Mouse (Mus musculus) T-helper 17 cell (primary cell): ENCODE measurements around the gene Fam129b.

ENCODE experiments used
- in situ Hi-C, 2 experiments: fragments of 300-600 bp; cut with MboI, MseI; formaldehyde crosslinking; loops; 1 replicate in 1 of 2; 2 replicates in 1 of 2; pipeline ENCODE4 v1.15.1; 2025; ENCODE audit warnings: high pct_unique_total_duplicates in 2 of 2

The Fam129b gene

DNA sequence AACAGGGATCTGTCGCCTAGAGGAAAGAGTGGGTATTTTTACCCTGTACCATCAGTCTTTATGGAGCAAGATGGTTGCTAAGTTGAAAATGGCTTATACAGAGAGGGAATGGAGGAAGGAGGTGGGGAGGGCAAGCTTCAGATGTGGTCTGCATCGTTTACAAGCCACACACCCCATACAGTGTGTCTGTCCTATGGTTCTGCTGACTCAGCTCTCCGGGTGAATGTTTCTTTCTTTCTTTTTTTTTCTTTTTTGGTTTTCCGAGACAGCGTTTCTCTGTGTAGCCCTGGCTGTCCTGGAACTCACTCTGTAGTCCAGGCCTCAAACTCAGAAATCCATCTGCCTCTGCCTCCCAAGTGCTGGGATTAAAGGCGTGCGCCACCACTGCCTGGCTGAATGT lies 45.3 kb downstream of the Fam129b start:
- in situ Hi-C loops: loop anchor here (10.0 kb wide), 1 partner anchor 56 kb away; no protein-coding TSS in a partner anchor

DNA sequence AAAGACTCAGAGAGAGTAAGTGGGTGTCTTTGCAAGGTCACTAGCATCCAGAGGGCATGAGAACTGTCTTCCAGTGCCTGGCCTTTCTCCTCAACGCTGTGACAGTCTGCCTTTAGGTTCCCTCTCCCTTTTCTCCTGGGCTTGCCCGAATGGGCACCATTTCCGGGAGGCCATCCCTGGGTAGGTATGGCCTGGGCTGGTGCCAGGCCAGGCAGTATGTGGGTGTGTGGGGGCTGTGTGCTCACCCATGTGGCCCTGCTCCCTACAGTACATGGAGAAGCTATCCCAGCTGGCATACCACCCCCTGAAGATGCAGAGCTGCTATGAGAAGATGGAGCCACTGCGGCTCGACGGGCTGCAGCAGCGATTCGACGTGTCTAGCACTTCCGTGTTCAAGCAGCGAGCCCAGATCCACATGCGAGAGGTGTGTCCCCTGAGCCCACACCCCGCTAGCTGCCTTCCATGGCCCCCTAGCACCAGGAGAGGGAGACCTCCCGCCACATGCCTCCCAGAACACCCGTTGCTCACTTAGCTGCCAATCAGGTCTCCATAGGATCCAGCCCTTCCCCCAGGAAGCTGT lies 46.0 kb downstream of the Fam129b start:
- in situ Hi-C loops: loop anchor here (10.0 kb wide), 1 partner anchor 57 kb away; no protein-coding TSS in a partner anchor

DNA sequence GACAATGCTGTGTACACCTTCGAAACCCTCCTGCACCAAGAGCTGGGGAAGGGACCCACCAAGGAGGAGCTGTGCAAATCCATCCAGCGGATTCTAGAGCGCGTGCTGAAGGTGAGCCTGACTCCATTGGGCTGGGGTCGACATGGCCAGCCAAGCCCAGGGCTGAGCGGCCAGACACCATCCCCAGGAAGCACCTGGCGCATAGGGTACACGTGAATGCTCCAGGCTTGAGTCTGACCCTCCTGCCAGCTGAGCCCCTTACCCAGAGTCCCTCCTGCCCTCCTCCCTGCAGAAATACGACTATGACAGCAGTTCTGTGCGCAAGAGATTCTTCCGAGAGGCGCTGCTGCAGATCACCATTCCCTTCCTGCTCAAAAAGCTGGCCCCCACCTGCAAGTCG lies 46.6 kb downstream of the Fam129b start:
- in situ Hi-C loops: loop anchor here (10.0 kb wide), 1 partner anchor 58 kb away; no protein-coding TSS in a partner anchor

DNA sequence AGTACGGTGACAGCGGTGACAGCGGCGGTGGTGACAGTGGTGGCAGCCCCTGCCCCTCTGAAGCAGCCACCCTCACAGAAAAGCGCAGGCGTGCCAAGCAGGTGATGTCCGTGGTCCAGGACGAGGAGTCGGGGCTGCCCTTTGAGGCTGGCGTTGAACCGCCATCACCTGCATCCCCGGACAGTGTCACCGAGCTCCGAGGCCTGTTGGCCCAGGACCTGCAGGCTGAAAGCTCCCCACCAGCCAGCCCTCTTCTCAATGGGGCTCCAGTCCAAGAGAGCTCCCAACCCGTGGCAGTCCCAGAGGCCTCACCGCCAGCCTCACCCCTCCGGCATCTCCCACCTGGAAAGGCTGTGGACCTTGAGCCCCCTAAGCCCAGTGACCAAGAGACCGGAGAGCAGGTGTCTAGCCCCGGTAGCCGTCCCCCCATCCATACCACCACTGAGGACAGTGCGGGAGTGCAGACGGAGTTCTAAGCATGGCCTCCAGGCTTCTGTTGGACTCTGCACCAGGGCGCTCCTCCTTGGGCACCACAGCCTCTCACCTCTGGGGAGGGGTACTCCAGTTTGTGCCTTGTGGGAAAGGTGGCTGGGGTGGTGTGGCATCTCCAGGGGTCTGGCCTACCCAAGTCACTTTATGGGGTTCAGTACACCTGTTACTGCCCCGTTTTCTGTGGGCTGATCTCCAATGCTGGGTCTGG lies 47.8 kb downstream of the Fam129b start:
- in situ Hi-C loops: loop anchor here (10.0 kb wide), 1 partner anchor 59 kb away; no protein-coding TSS in a partner anchor

DNA sequence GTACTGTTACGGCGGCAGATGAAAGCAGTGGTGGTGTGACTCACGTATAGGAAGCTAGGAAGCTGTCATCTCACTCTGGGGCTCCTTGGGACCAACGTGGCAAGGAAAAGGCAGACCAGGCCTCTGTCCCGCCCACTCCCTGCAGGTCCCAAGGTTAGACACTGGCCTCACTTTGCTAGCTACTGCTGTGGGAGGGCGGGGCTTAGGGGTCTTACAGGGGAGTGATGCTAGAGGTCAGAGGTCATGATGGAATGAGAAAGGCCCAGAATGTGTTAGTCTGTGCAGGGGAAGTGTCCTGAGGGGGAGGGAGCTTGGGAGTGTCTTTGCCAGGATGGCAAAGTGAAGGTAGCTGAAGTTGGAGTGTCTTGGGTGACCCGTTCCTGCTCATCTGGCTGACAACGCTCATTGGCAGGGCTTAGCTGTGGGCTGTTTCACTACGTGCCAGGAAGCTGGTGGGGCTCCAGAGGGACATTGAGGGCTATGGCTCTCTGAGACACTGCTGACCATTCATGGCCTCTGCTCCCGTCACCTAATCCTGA lies 48.5 kb downstream of the Fam129b start:
- in situ Hi-C loops: loop anchor here (10.0 kb wide), 1 partner anchor 60 kb away; no protein-coding TSS in a partner anchor

DNA sequence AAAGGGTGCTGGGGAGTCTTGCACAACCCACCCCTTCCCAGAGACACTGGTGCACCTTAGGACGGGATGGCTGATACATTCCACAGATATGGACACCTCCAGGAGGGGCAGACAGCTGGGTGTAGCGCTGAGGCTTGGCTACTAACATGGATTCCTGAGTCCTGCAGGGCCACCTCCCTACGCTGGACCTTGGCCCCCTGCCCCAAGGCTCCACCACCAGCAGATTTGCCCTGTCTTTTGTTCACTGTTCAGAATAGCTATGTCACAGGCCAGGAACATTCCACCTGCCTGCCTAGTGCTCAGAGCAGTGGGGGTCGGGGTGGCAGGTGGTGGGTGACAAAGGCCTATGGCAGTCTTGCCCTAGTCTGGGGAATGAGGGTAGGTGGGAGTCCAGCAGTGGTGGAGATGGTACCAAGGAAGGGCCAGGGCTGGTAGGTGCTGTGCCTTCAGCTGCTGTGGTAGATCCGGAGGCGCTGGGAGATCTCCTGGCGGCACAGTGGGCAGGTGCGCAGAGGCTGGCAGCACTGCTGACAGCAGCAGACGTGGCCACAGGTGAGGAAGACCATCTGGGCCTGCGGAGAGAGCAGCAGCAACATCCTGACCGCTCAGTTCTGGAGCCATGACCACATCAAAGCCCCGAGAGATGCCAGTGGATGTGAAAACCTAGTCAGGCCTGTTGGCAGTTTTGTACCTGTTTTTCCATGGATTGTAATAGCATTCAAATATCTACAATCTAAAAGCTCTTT lies 50.6 kb downstream of the Fam129b start:
- in situ Hi-C loops: loop anchor here (10.0 kb wide), 1 partner anchor 62 kb away; no protein-coding TSS in a partner anchor

DNA sequence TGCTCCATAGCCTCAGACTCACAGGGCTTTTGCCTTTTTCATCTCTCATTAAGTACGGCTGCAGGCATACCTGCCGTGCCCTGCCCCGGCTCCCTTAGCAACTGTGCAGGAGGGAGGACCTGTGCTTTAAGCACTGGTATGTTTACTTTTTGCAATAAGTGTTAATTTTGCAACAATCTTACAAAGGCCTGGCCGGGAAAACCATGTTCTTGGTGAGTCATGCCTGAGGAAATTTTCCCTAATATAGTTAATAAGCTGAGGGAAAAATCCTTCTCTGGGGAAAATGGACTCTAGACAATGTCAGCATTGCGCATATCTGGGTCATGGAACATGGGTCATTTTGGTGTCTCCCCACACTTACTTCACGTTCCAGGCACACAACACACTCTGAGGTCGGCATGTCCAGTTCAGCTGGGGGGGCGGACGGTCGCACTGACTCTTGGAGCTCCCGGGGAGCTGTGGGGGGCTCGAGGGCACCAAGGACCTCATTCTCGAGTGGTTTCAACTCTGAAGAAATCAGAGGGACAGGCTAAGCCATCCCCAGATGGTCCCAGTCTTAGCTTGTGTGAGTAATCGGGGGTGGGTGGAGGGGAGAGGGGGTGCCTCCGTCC lies 51.8 kb downstream of the Fam129b start:
- in situ Hi-C loops: loop anchor here (10.0 kb wide), 1 partner anchor 63 kb away; no protein-coding TSS in a partner anchor

DNA sequence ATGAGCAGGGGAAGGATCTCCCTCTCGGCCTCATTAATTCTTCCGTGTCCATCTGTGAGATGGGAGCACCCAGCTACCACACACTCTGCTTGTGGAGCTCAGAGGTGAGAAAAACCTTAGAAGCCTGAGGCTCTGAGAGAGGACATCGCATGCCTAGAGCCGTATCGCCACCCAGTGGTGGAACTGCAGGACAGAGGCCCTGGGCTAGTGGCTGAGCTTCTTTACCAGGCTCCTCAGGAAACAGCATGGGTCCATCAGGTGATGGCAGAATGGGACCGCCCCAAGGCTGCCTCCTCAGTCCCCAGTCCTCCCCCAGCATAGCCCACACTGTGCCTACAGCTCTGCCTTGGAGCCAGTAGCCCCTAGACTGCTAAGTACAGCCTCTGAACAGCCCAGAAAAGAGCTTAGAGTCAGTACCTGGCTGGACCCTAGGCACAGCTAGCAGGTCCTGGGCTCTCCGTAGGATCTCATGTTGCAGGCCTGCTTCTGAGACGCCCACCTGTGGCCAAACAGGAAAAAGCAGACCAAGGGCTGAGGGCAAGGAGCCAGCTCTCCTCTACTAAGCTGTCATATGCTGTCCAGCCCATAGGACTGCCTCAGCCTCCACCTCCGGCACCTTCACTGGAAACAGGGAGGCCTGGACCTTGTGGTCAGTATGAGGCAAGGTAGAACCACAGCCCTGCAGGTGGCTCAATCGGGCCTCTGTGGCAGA lies 52.5 kb downstream of the Fam129b start:
- in situ Hi-C loops: loop anchor here (10.0 kb wide), 1 partner anchor 64 kb away; no protein-coding TSS in a partner anchor

DNA sequence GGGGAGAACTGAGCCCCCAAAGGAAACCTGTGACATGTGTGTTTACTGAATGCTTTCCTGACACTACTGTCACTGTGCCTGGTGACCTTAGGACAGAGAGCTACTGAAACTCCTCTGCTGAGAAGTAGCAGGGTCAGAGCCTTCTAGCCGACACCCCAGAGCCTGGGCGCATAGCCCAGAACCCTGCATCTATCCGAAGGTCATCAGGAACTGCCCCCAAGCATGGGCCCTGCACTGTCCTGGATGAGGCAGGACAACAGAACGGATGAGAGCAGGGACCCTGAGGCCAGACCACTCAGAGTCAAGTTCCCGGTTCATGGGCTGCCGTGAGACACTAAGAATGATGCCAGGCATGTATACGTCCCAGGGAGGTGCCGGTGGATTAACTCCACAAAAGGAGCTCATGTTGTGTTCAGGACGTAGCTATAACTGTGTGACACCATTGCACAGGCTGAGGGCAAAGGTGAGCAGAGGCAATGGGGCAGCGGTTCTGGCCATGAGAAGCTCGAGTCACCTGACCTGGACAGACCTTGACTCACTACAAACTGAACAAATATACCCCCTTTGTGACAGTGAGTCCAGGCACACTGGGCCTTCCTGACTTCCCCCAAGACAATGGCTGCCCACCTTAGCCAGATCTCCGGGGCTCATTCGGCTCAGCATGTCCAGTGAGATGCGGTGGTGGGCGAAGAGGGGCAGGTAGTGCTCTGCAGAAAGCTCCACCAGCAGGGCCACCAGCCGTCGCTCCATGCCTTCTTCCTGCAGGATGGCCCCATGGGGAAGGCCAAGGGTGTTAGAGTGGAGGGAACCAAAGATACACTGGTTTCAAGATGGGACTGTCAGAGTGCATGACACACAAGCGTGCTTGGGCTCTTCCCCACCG lies 53.3 kb downstream of the Fam129b start:
- in situ Hi-C loops: loop anchor here (10.0 kb wide), 1 partner anchor 64 kb away; no protein-coding TSS in a partner anchor

DNA sequence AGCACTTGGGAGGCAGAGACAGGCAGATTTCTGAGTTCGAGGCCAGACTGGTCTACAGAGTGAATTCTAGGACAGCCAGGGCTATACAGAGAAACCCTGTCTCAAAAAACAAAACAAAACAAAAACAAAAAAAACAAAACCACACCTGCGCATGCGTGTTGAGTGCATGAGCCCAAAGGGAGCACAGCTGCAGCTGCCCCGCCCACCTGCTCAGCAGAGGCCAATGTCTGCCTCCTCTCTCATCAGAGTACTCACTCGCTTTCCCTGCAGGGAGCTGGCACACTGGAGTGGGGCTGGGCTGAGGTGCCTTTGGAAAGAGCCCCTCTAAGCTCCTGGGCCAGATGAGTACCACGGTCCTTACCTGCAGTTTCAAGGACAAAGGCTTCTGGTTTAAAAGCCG lies 55.8 kb downstream of the Fam129b start:
- in situ Hi-C loops: no loop called here

DNA sequence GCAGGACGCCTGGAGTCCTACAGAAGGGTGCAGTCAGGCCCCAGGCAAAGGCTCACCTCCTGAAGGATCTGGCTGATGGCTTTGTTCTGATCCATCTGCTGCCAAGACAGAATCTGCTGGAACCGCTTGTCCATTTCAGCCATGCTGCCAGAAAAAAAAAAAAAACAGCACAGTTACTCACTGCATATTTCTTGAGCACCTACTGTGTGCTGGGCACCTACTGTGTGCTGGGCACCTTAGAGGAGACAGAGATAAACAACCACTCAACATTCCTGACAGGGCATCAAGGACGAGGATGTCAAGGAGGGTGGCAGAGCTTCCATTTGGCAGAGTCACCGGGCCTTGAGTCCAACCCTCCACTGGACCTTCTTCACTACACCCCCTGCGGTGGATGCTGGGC lies 62.8 kb downstream of the Fam129b start:
- in situ Hi-C loops: no loop called here

DNA sequence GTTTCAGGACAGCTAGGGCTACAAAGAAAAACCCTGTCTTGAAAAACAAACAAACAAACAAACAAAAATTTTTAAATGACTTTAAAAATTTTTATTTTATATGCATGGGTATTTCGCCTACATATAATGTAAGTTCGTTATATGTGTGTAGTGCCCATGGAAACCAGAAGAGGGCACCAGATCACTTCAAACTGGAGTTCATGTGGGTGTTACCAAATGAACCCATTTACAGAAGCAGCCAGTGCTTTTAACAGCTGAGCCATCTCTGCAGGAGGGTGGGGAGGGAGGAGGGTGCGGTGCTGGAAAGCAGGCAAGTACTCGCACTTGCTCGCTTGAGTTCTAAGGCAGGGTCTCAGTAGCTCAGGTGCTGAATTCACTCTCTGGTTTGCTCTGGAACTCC lies 63.5 kb downstream of the Fam129b start:
- in situ Hi-C loops: no loop called here

DNA sequence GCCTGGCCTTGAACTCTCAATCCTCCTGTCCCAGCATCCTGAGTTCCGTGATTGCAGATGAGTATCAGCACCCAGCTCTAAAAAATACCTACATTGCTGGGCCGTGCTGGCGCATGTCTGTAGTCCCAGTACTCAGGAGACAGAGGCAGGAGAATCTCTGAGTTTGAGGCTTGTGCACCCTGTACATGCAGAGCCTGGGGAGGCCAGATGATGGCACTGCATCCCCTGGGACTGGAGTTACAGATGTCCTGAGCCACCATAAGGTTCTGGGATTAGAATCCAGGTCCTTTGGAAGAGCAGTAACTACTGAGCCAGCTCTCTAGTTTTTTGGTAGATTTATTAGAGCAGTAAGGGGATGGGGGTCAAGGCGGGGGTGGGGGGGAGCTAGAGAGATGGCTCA lies 64.6 kb downstream of the Fam129b start:
- in situ Hi-C loops: no loop called here

DNA sequence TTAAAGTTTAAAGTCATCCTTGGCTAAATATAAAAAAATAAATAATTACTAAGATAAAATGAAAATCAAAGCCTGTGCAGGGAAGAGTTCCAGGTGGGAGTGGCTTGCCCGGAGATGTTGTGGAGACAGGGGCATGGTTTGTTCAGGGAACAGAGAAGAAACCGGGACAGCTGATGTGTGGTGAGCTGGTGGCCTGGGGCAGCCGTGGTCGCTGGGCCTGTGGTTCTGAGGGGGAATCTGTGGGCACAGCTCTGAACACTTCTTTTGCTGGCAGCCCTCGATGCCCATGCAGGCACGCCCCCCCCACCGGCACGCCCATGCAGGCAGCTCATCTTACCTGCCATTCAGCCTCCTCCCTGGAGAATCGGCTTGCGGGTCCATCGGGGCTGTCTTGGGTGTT lies 71.5 kb downstream of the Fam129b start:
- in situ Hi-C loops: no loop called here

DNA sequence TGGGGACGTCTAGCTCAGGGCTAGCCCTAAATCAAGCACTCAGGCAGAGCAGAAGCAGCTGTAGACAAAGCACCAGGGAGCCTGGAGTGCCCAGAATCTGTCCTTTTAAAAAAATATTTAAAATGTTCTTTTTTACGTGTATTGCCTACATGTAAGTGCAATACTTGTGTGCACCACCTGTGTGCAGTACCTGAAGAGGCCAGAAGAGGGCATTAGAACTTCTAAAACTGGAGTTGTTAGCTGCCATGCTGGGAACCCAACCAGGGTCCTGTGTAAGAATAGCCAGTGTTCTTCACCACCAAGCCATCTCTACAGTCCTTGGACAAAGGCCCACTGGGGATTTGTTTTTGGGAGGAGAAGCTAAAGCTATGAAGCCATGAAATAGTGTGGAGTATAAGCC lies 78.7 kb downstream of the Fam129b start:
- in situ Hi-C loops: no loop called here

DNA sequence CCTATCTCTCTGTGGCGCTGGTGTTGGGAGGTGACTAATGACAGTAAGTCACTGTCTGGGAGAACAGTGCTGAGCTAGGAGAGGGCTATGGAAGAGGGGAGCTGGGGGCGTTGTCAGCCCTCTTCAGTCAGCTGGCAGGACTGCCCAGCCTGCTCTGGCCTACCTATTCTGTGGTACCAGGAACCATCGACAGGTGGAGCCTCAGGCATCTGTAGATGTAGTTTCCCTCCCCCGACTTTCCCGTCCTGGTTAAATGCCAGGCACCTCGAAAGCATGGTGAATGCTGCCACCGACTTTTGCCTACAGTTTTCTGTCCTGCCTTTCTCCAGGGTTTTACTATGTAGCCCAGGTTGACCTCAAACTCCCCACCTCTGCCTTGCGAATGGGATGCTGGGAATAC lies 81.4 kb downstream of the Fam129b start:
- in situ Hi-C loops: no loop called here

DNA sequence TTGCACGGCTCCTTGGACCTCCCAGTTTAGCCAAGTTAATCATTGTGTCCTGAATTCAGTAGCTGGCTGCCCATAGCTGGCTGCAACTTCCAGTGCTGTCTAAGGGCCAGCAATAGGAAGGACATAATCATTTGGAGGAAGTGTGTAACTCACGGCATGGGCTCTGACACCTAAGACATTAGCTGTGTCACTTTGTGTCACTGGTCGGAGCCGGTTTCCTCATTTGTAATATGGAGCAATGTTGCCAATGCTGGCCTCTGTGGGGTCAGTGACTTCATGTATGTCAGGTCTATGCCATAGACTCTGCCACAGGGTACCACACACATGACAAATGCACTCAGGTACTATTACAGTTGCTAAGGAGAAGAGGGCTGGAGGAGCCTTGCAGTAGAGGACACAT lies 84.4 kb downstream of the Fam129b start:
- in situ Hi-C loops: loop anchor here (10.0 kb wide), 3 partner anchors 825 to 2005 kb away; partner anchors contain the start of genes Hspa5 (in 1 of the 2) and Traf1 (in 1 of the 2)

DNA sequence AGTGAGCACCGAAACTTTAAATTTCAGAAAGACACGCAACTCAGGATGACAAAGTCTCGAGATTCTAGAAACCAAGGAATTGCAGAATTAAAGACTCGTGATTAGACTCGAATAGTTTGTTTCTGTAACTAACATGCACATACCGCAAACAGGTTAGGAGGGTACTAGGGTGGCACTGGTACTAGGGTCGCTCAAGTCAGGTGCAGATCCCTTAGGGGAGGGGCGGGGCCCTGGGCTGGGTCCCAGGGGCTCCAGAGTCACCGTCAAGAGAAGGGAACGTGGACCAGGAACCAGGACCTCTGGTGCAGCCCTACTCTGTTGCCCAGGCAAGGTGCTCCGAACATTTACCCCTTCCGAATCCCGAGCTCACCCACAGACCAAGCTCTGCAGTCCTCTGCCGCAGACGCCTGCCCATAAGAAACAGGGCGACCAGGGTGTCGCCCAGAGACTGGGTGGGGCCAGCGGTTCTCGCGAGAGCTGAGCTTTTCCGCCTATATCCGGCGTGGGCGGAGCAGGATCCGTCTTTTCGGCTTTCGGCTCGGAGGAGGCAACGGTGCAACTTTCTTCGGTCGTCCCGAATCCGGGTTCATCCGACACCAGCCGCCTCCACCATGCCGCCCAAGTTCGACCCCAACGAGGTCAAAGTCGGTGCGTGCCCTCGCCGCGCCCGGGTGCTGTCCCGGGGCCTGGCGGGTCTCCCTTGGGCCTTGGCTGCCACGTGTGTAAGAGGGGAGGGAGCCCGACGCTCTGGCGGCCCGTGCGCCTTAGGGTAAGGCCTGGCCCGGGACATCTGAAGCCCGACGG lies 85.5 kb downstream of the Fam129b start, which contains the start of the genes Rpl12 and Lrsam1:
TSS of gene Rpl12 (plus strand) at position 368 of the 804 bp plus-strand sequence.
TSS of gene Lrsam1 (minus strand) at position 423 of the 804 bp plus-strand sequence.
- in situ Hi-C loops: loop anchor here (10.0 kb wide), 3 partner anchors 827 to 2003 kb away; partner anchors contain the start of genes Hspa5 (in 1 of the 2) and Traf1 (in 1 of the 2)
